In genomic region chr5:143759554-143759953, GRCm38 (mm10) we compare ENCODE assay signal across 19 mouse cellular contexts. TPM values are rescaled to one million over a fixed set of nuclear protein-coding genes. Genes with fewer than 3 reads are reported as not detected.
DNase-seq lines count a peak whose midpoint lies in the region; ATAC-seq and TF ChIP-seq lines count a peak whose summit lies in the region.
"Had no signal": no experiment of that assay in that cellular context is flagged by ENCODE, and none has a peak within 500 bp of the region (broad histone marks: within the 10 kb centered on the region; RNA-seq: fewer than 3 reads in every experiment).

No protein-coding gene starts in this region.

- peak overlapping the region; percentile 56; the same call in 1 of the 2 replicates for H3K4me3 ChIP-seq in hindbrain, embryonic 10.5 days
- no peak overlapping the region for H3K4me3 ChIP-seq in hindbrain, embryonic 11.5 days (ENCODE audit: low read depth, low read length)
- peak overlapping the region; percentile 90 for H3K4me3 ChIP-seq in testis, adult 2 months (ENCODE audit: control insufficient read depth, low read depth, low read length)
- H3K4me3 ChIP-seq in midbrain, embryonic 16.5 days (ENCODE audit: low read depth, low read length), result no peak overlapping the region
- H3K4me3 ChIP-seq in liver, embryonic 11.5 days (ENCODE audit: low read depth, low read length), result no peak overlapping the region
- H3K4me3 ChIP-seq: intestine, embryonic 15.5 days had no signal

- no peak for TF ChIP-seq CTCF in testis, adult 2 months (IDR thresholded peaks at IDR 0.05; ENCODE audit: control insufficient read depth, insufficient read depth, insufficient replicate concordance, low read depth, low read length)

- H3K4me1 ChIP-seq in hindbrain, embryonic 10.5 days (replicated peaks), result peaks cover 19% of the 10 kb centered on the region
- H3K4me1 ChIP-seq in hindbrain, embryonic 11.5 days (replicated peaks; ENCODE audit: control insufficient read depth, insufficient read depth, low read length), result no peaks in the 10 kb centered on the region
- H3K4me1 ChIP-seq in testis, adult 2 months (ENCODE audit: control insufficient read depth, insufficient read depth, low read length), result peaks cover 5% of the 10 kb centered on the region
- H3K4me1 ChIP-seq in midbrain, embryonic 16.5 days (ENCODE audit: control insufficient read depth, insufficient read depth, low read length), result peaks cover 15% of the 10 kb centered on the region
- H3K4me1 ChIP-seq in liver, embryonic 11.5 days (replicated peaks; ENCODE audit: control insufficient read depth, insufficient read depth, low read length), result no peaks in the 10 kb centered on the region
- H3K4me1 ChIP-seq: intestine, embryonic 15.5 days had no signal

- no peak for ATAC-seq in hindbrain, embryonic 11.5 days (ENCODE audit: low FRiP score)
- no peak for ATAC-seq in midbrain, embryonic 16.5 days
- ATAC-seq in liver, embryonic 11.5 days (replicated peaks; ENCODE audit: low FRiP score), result no peak
- ATAC-seq: intestine, embryonic 15.5 days; lung, postnatal 0 days had no signal

- no peak overlapping the region for H3K4me2 ChIP-seq in hindbrain, embryonic 11.5 days (replicated peaks; ENCODE audit: low read depth, low read length)
- H3K4me2 ChIP-seq in midbrain, embryonic 16.5 days (ENCODE audit: low read length), result peak overlapping the region; percentile 69; the same call in 1 of the 2 replicates
- no peak overlapping the region for H3K4me2 ChIP-seq in liver, embryonic 11.5 days

- no peaks in the 10 kb centered on the region for H3K9me3 ChIP-seq in hindbrain, embryonic 10.5 days
- H3K9me3 ChIP-seq in hindbrain, embryonic 11.5 days (ENCODE audit: control insufficient read depth, low read length), result no peaks in the 10 kb centered on the region
- H3K9me3 ChIP-seq in midbrain, embryonic 16.5 days (replicated peaks; ENCODE audit: control insufficient read depth, low read length, poor library complexity, severe bottlenecking), result no peaks in the 10 kb centered on the region
- no peaks in the 10 kb centered on the region for H3K9me3 ChIP-seq in liver, embryonic 11.5 days (ENCODE audit: control insufficient read depth, low read length)
- H3K9me3 ChIP-seq: heart, embryonic 12.5 days; intestine, embryonic 15.5 days; limb, embryonic 12.5 days; liver, embryonic 15.5 days had no signal

- peaks cover 5% of the 10 kb centered on the region; the same call in 1 of the 2 replicates for H3K36me3 ChIP-seq in hindbrain, embryonic 10.5 days
- H3K36me3 ChIP-seq in hindbrain, embryonic 11.5 days (ENCODE audit: control insufficient read depth, insufficient read depth, low read length), result no peaks in the 10 kb centered on the region
- H3K36me3 ChIP-seq in testis, adult 2 months (ENCODE audit: control insufficient read depth, insufficient read depth, low read length), result peaks cover 8% of the 10 kb centered on the region
- H3K36me3 ChIP-seq in midbrain, embryonic 16.5 days (ENCODE audit: control insufficient read depth, insufficient read depth, low read length), result peaks cover 2% of the 10 kb centered on the region; the same call in 1 of the 2 replicates
- H3K36me3 ChIP-seq in liver, embryonic 11.5 days (ENCODE audit: control insufficient read depth, insufficient read depth, low read length), result no peaks in the 10 kb centered on the region
- H3K36me3 ChIP-seq: intestine, embryonic 15.5 days; liver, embryonic 15.5 days had no signal

- H3K27me3 ChIP-seq in hindbrain, embryonic 10.5 days (ENCODE audit: insufficient read depth, poor library complexity, severe bottlenecking), result peaks cover 2% of the 10 kb centered on the region; the same call in 1 of the 2 replicates
- H3K27me3 ChIP-seq in hindbrain, embryonic 11.5 days (ENCODE audit: control insufficient read depth, insufficient read depth, low read length), result no peaks in the 10 kb centered on the region
- H3K27me3 ChIP-seq in testis, adult 2 months (ENCODE audit: control insufficient read depth, insufficient read depth, low read length), result no peaks in the 10 kb centered on the region
- no peaks in the 10 kb centered on the region for H3K27me3 ChIP-seq in midbrain, embryonic 16.5 days (ENCODE audit: control insufficient read depth, insufficient read depth, low read depth, low read length)
- H3K27me3 ChIP-seq in liver, embryonic 11.5 days (replicated peaks; ENCODE audit: control insufficient read depth, insufficient read depth, low read length), result no peaks in the 10 kb centered on the region
- H3K27me3 ChIP-seq: heart, embryonic 12.5 days; intestine, embryonic 15.5 days; limb, embryonic 12.5 days; liver, embryonic 15.5 days had no signal

- peak; percentile 98 for TF ChIP-seq POLR2A in testis, adult 2 months (IDR thresholded peaks at IDR 0.05; ENCODE audit: control insufficient read depth, low read depth, low read length)

- H3K27ac ChIP-seq in hindbrain, embryonic 10.5 days, result no peak overlapping the region
- H3K27ac ChIP-seq in hindbrain, embryonic 11.5 days (ENCODE audit: low read depth, low read length), result no peak overlapping the region
- peak overlapping the region; percentile 96 for H3K27ac ChIP-seq in testis, adult 2 months (ENCODE audit: control insufficient read depth, insufficient read depth, low read depth, low read length)
- H3K27ac ChIP-seq in midbrain, embryonic 16.5 days (ENCODE audit: low read length), result no peak overlapping the region
- no peak overlapping the region for H3K27ac ChIP-seq in liver, embryonic 11.5 days (ENCODE audit: low read depth, low read length)
- H3K27ac ChIP-seq: intestine, embryonic 15.5 days; limb, embryonic 12.5 days; liver, embryonic 15.5 days; stomach, postnatal 0 days had no signal

- H3K9ac ChIP-seq in hindbrain, embryonic 11.5 days (ENCODE audit: low read depth, low read length), result no peak overlapping the region
- no peak overlapping the region for H3K9ac ChIP-seq in midbrain, embryonic 16.5 days (ENCODE audit: low read depth, low read length)
- no peak overlapping the region for H3K9ac ChIP-seq in liver, embryonic 11.5 days (ENCODE audit: low read depth, low read length)
- H3K9ac ChIP-seq: intestine, embryonic 15.5 days; liver, embryonic 15.5 days had no signal

- no peak for DNase-seq in hindbrain, embryonic 10.5 days (ENCODE audit: low spot score)
- DNase-seq in hindbrain, embryonic 11.5 days (ENCODE audit: low spot score), result no peak
- DNase-seq in testis, postnatal 10 days (ENCODE audit: low spot score), result no peak
- no peak for DNase-seq in adrenal gland, postnatal 36 days
- no peak for DNase-seq in liver, embryonic 11.5 days (ENCODE audit: low spot score)
- DNase-seq: cerebellum, adult 9-10 months; heart, postnatal 36 days; kidney, adult 9 months; kidney, postnatal 4 days; layer of hippocampus, adult 9-11 months; thymus, postnatal 14 days had no signal

- 87% methylated on average over 8 of the region's 8 CpGs for WGBS in hindbrain, embryonic 10.5 days
- 89% methylated on average over 8 of the region's 8 CpGs for WGBS in hindbrain, embryonic 11.5 days
- 90% methylated on average over 8 of the region's 8 CpGs for WGBS in midbrain, embryonic 16.5 days
- WGBS in liver, embryonic 11.5 days, result 82% methylated on average over 8 of the region's 8 CpGs

RNA-seq across cellular contexts. Expression of gene Usp42, which starts 27.5 kb away (rescaled TPM):
- polyA plus RNA-seq in hindbrain, embryonic 10.5 days (2016; fragmentation: Nextera tagmentation; extraction: Ambion mirVana), result 27.0 and 28.4 TPM in 2 replicates
- 29.6 and 30.9 TPM in 2 replicates for polyA plus RNA-seq in hindbrain, embryonic 11.5 days (2014; fragmentation: Nextera tagmentation; extraction: Ambion mirVana)
- 33.0 and 35.8 TPM in 2 replicates for polyA plus RNA-seq in testis, adult 2 months (2012; rRNA removed)
- polyA plus RNA-seq in midbrain, embryonic 16.5 days (2015; fragmentation: Nextera tagmentation; extraction: Ambion mirVana), result 26.0 and 28.0 TPM in 2 replicates
- 10 to 100 TPM; 13.2 to 14.9 TPM for total RNA-seq in adrenal gland, postnatal 36 days (2021)
- polyA plus RNA-seq in liver, embryonic 11.5 days (2014; fragmentation: Nextera tagmentation; extraction: Ambion mirVana), result 13.2 and 14.7 TPM in 2 replicates

RNA-seq across cellular contexts. Expression of gene Eif2ak1, which starts 58.0 kb away (rescaled TPM):
- 45.0 and 48.4 TPM in 2 replicates for polyA plus RNA-seq in hindbrain, embryonic 10.5 days (2016; fragmentation: Nextera tagmentation; extraction: Ambion mirVana)
- 51.4 and 55.2 TPM in 2 replicates for polyA plus RNA-seq in hindbrain, embryonic 11.5 days (2014; fragmentation: Nextera tagmentation; extraction: Ambion mirVana)
- 14.3 and 15.7 TPM in 2 replicates for polyA plus RNA-seq in testis, adult 2 months (2012; rRNA removed)
- 42.8 and 45.1 TPM in 2 replicates for polyA plus RNA-seq in midbrain, embryonic 16.5 days (2015; fragmentation: Nextera tagmentation; extraction: Ambion mirVana)
- total RNA-seq in adrenal gland, postnatal 36 days (2021), result 10 to 100 TPM; 34.9 to 39.2 TPM
- 82.6 and 83.6 TPM in 2 replicates for polyA plus RNA-seq in liver, embryonic 11.5 days (2014; fragmentation: Nextera tagmentation; extraction: Ambion mirVana)

Comparison
In these comparisons a context has a peak if more than half of its experiments do, and no peak if none do; other contexts are left out.
1. H3K4me3 ChIP-seq: peak in hindbrain, embryonic 10.5 days (single experiment) and testis, adult 2 months (single experiment); none in hindbrain, embryonic 11.5 days (single experiment), midbrain, embryonic 16.5 days (single experiment) and liver, embryonic 11.5 days (single experiment).